Mouse (Mus musculus): ENCODE data around the gene Hacd2. TPM values are rescaled to one million over a fixed set of nuclear protein-coding genes. Genes with fewer than 3 reads are reported as not detected.

Gene Hacd2
- 58.1 and 71.5 TPM in 2 replicates for polyA plus RNA-seq (2015; fragmentation: Nextera tagmentation; extraction: Ambion mirVana)

GRCm38 (mm10) chr16:35022242-35023137 lies at the start of gene Hacd2:
TSS of gene Hacd2 (plus strand) at chr16:35022428.
- no peaks in the 10 kb centered on the region for H3K9me3 ChIP-seq
- peak within 1 kb of the TSS; percentile 94 for H3K9ac ChIP-seq
- peaks cover 9% of the 10 kb centered on the region for H3K36me3 ChIP-seq
- H3K4me3 ChIP-seq = peak within 1 kb of the TSS; percentile 97
- H3K4me2 ChIP-seq = peak within 1 kb of the TSS; percentile 78
- peak within 1 kb of the TSS; percentile 85 for H3K27ac ChIP-seq (replicated peaks)
- peaks cover 10% of the 10 kb centered on the region for H3K4me1 ChIP-seq
- WGBS = under 1% methylated on average over 94 of the region's 97 CpGs
- H3K27me3 ChIP-seq (replicated peaks) = peaks cover 31% of the 10 kb centered on the region
- ATAC-seq (ENCODE audit: extremely low read depth, insufficient number of reproducible peaks, low FRiP score, low TSS enrichment) = peak; percentile 96

DNA sequence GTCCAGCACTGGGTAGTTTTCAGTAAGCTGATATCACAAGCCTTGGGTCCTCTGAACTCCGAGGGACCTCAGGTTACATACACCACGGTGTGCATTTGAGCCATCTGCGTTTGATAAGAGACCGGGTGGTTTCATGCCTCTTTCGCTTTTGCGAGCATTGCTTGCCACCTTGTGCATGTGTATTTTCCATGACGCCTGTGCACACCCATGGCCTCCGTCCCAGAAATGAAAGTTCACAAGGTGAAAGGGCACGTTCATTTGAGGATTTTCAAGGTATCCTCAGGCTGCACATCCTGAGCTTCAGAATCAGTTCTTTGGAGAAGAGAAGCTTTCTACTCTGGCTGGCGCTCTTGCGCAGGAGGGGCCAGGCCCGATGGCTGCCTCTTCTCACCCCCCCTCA lies 49.8 kb upstream of the Hacd2 start:
- peaks cover 11% of the 10 kb centered on the region for H3K4me1 ChIP-seq
- WGBS = 65% methylated on average over 12 of the region's 12 CpGs
- peaks cover 35% of the 10 kb centered on the region for H3K27me3 ChIP-seq (replicated peaks)
- no peak overlapping the region for H3K4me2 ChIP-seq
- H3K36me3 ChIP-seq = no peaks in the 10 kb centered on the region
- H3K9ac ChIP-seq = no peak overlapping the region
- H3K4me3 ChIP-seq = no peak overlapping the region
- ATAC-seq (ENCODE audit: extremely low read depth, insufficient number of reproducible peaks, low FRiP score, low TSS enrichment) = no peak
- no peaks in the 10 kb centered on the region for H3K9me3 ChIP-seq
- H3K27ac ChIP-seq (replicated peaks) = no peak overlapping the region

GRCm38 (mm10) chr16:34975544-34975943 lies 46.7 kb upstream of the Hacd2 start:
- H3K4me2 ChIP-seq = no peak overlapping the region
- no peak for ATAC-seq (ENCODE audit: extremely low read depth, insufficient number of reproducible peaks, low FRiP score, low TSS enrichment)
- no peak overlapping the region for H3K9ac ChIP-seq
- H3K36me3 ChIP-seq = no peaks in the 10 kb centered on the region
- peaks cover 15% of the 10 kb centered on the region for H3K4me1 ChIP-seq
- no peaks in the 10 kb centered on the region for H3K9me3 ChIP-seq
- WGBS = 30% methylated on average over 2 of the region's 2 CpGs
- peaks cover 18% of the 10 kb centered on the region for H3K27me3 ChIP-seq (replicated peaks)
- H3K4me3 ChIP-seq = no peak overlapping the region
- H3K27ac ChIP-seq (replicated peaks) = no peak overlapping the region

- ATAC-seq (ENCODE audit: extremely low read depth, insufficient number of reproducible peaks, low FRiP score, low TSS enrichment) = no peak
- H3K4me1 ChIP-seq = peaks cover 26% of the 10 kb centered on the region
Observed at GRCm38 (mm10) chr16:34976630-34977029, 45.6 kb upstream of the Hacd2 start.

DNA sequence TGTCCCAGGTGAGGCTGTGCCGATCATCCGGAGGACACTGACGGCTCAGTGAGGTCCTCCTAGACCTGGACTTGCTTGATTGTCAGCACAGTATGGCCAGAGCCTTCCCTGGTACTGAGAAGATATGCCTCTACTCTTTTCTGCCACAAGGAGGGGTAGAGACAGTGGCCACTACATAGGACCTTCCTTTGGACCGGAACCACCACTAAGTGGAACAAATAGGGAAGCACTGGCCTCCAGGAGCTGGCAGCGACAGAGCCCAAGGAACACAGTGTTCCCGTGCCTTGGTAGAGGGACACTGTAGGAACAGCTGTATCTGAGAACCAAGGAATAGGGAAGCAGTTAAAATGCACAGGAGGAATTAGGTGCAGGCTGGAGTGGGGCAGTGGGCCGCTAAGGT lies 44.2 kb upstream of the Hacd2 start:
- Histone ChIP-seq H3K4me3 (no peak overlapping the region), H3K27me3 (replicated peaks) (0 out of 2 replicates have a peak, but pooled peaks cover 5% of the 10 kb centered on the region)
- 86% methylated on average over 7 of the region's 7 CpGs for WGBS

More at GRCm38 (mm10) chr16:34976630-34977029, 45.6 kb upstream of the Hacd2 start:
- H3K27ac ChIP-seq (replicated peaks) = no peak overlapping the region
- no peak overlapping the region for H3K4me3 ChIP-seq
- no peak overlapping the region for H3K9ac ChIP-seq
- H3K36me3 ChIP-seq = no peaks in the 10 kb centered on the region
- WGBS = 77% methylated on average over 13 of the region's 13 CpGs
- no peaks in the 10 kb centered on the region for H3K9me3 ChIP-seq
- no peak overlapping the region for H3K4me2 ChIP-seq
- peaks cover 8% of the 10 kb centered on the region; the same call in 1 of the 2 replicates for H3K27me3 ChIP-seq (replicated peaks)

DNA sequence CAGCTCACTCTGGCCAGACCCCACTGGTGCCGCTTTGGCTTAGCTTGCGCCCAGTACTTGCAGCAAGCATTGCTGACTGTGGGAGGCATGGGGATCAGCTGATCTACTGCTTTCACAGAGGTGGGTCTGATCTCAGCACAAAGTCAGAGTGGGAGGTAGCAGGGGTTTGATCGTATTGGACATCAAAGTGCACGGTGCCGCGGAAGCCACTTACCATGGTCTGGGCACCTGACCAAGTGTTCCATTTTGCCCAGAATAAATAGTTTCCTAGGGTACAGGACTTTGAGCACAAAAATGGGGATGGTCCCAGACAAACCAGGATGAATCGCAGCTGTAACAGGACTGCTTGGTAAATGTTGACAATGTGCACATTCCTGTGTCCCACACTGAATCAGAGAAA lies 41.2 kb upstream of the Hacd2 start:
- Histone ChIP-seq H3K4me2 (no peak overlapping the region), H3K9ac (no peak overlapping the region), H3K36me3 (no peaks in the 10 kb centered on the region), H3K27ac (replicated peaks) (no peak overlapping the region), H3K9me3 (no peaks in the 10 kb centered on the region), H3K4me3 (no peak overlapping the region), H3K27me3 (replicated peaks) (0 out of 2 replicates have a peak, but pooled peaks cover 5% of the 10 kb centered on the region), H3K4me1 (peaks cover 45% of the 10 kb centered on the region)
- WGBS = 85% methylated on average over 7 of the region's 7 CpGs
- no peak for ATAC-seq (ENCODE audit: extremely low read depth, insufficient number of reproducible peaks, low FRiP score, low TSS enrichment)

More for the DNA sequence above, 44.2 kb upstream of the Hacd2 start:
- H3K9me3 ChIP-seq = no peaks in the 10 kb centered on the region
- no peak for ATAC-seq (ENCODE audit: extremely low read depth, insufficient number of reproducible peaks, low FRiP score, low TSS enrichment)
- no peak overlapping the region for H3K4me2 ChIP-seq
- H3K27ac ChIP-seq (replicated peaks) = no peak overlapping the region
- H3K9ac ChIP-seq = no peak overlapping the region
- peaks cover 36% of the 10 kb centered on the region for H3K4me1 ChIP-seq
- no peaks in the 10 kb centered on the region for H3K36me3 ChIP-seq

- H3K4me3 ChIP-seq = no peak overlapping the region
- H3K36me3 ChIP-seq = no peaks in the 10 kb centered on the region
- peak overlapping the region; percentile 16 for H3K4me2 ChIP-seq
- no peak for ATAC-seq (ENCODE audit: extremely low read depth, insufficient number of reproducible peaks, low FRiP score, low TSS enrichment)
- H3K4me1 ChIP-seq = peaks cover 45% of the 10 kb centered on the region
- no peak overlapping the region for H3K9ac ChIP-seq
- H3K27ac ChIP-seq (replicated peaks) = peak overlapping the region; percentile 68
- H3K27me3 ChIP-seq (replicated peaks) = no peaks in the 10 kb centered on the region
- WGBS = 36% methylated on average over 11 of the region's 11 CpGs
- no peaks in the 10 kb centered on the region for H3K9me3 ChIP-seq
Observed at GRCm38 (mm10) chr16:34984203-34985030, 37.8 kb upstream of the Hacd2 start.

- Histone ChIP-seq H3K4me3 (no peak overlapping the region), H3K4me2 (no peak overlapping the region), H3K4me1 (peaks cover 45% of the 10 kb centered on the region), H3K27ac (replicated peaks) (peak overlapping the region; percentile 68), H3K27me3 (replicated peaks) (no peaks in the 10 kb centered on the region), H3K9me3 (no peaks in the 10 kb centered on the region), H3K36me3 (no peaks in the 10 kb centered on the region), H3K9ac (no peak overlapping the region)
- no peak for ATAC-seq (ENCODE audit: extremely low read depth, insufficient number of reproducible peaks, low FRiP score, low TSS enrichment)
- 79% methylated on average over 2 of the region's 2 CpGs for WGBS
Observed at GRCm38 (mm10) chr16:34985031-34985346, 37.2 kb upstream of the Hacd2 start.

DNA sequence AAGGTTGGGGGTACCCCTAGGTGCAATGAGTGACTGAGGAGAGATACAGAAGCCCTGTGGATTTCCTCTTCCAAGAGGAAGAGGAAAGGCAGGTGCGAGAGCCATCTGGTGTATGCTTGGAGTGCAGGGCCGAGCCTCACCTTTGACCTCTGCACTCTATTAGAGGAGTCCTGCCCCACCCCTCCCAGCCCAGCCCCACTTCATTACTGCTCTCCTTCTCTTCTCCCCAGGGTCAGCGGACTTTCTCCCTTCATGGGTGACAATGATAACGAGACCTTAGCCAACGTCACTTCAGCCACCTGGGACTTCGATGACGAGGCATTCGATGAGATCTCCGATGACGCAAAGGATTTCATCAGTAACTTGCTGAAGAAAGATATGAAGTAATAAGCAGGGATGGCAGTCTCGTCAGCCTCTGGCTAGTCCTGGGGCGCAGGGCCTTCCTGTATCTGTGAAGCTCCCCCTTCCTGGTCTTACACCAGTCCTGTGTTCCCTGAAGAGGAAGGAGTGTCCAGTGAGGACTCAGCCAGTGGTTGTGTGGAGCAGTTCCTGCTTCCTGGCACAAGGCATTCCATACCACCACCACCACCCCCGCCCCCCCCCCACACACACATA lies 35.9 kb upstream of the Hacd2 start:
- no peak overlapping the region for H3K4me2 ChIP-seq
- no peak overlapping the region for H3K27ac ChIP-seq (replicated peaks)
- ATAC-seq (ENCODE audit: extremely low read depth, insufficient number of reproducible peaks, low FRiP score, low TSS enrichment) = no peak
- H3K36me3 ChIP-seq = no peaks in the 10 kb centered on the region
- no peaks in the 10 kb centered on the region for H3K27me3 ChIP-seq (replicated peaks)
- no peak overlapping the region for H3K9ac ChIP-seq
- H3K4me3 ChIP-seq = no peak overlapping the region
- WGBS = 89% methylated on average over 13 of the region's 13 CpGs
- H3K4me1 ChIP-seq = peaks cover 34% of the 10 kb centered on the region
- no peaks in the 10 kb centered on the region for H3K9me3 ChIP-seq

- ATAC-seq (ENCODE audit: extremely low read depth, insufficient number of reproducible peaks, low FRiP score, low TSS enrichment) = no peak
- Histone ChIP-seq H3K4me2 (no peak overlapping the region), H3K36me3 (no peaks in the 10 kb centered on the region), H3K27ac (replicated peaks) (no peak overlapping the region), H3K9ac (no peak overlapping the region), H3K4me3 (no peak overlapping the region), H3K4me1 (peaks cover 12% of the 10 kb centered on the region), H3K27me3 (replicated peaks) (no peaks in the 10 kb centered on the region), H3K9me3 (no peaks in the 10 kb centered on the region)
- 51% methylated on average over 3 of the region's 3 CpGs for WGBS
Observed at GRCm38 (mm10) chr16:34991365-34991764, 30.9 kb upstream of the Hacd2 start.

DNA sequence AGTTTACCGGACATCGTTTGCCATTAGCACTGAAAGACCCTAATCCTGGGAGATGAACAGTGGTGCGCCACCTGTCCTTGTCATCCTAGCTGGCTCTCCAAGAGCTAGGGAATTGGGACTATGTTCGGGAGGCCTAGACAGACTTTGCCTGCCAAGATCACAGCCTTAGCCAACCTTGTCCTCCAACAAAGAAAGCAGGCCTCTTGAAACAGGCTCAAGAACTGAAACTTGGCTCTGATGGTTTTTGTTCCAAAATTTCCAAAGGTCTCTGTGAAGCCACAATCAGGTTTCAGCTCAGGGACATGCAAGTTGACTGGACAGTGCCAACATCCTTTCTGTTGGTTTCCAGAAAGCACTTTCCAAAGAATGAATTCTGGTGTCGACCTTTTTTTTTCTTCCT lies 29.4 kb upstream of the Hacd2 start:
- H3K4me3 ChIP-seq = no peak overlapping the region
- H3K27ac ChIP-seq (replicated peaks) = no peak overlapping the region
- H3K9ac ChIP-seq = no peak overlapping the region
- H3K4me2 ChIP-seq = no peak overlapping the region
- H3K36me3 ChIP-seq = no peaks in the 10 kb centered on the region
- H3K4me1 ChIP-seq = peaks cover 25% of the 10 kb centered on the region
- no peaks in the 10 kb centered on the region for H3K27me3 ChIP-seq (replicated peaks)
- no peaks in the 10 kb centered on the region for H3K9me3 ChIP-seq
- 84% methylated on average over 5 of the region's 5 CpGs for WGBS
- ATAC-seq (ENCODE audit: extremely low read depth, insufficient number of reproducible peaks, low FRiP score, low TSS enrichment) = no peak
